Mouse (Mus musculus) left cerebral cortex, adult 6 months (tissue): ENCODE data around the gene Tekt2. TPM values are rescaled to one million over a fixed set of nuclear protein-coding genes. Genes with fewer than 3 reads are reported as not detected.

Source experiments
- long read RNA-seq, 2 experiments: library from polyadenylated mRNA; unstranded; transcript quantifications; one replicate each; pipeline ENCODE4 v2.0.0; 2019 to 2020
- polyA plus RNA-seq: library from polyadenylated mRNA; unstranded; fragments of <200 nt; fragmentation: Nextera tagmentation; gene quantifications from 2 replicates; pipeline ENCODE4 v1.2.3, GENCODE M21; 2021

Tekt2 gene
- 0.11 and 0.72 TPM in 2 replicates for polyA plus RNA-seq
- long read RNA-seq, experiment 1 = 0 reads
- long read RNA-seq, experiment 2 = 0 reads

GRCm38 (mm10) chr4:126325281-126325861 lies at the start of gene Tekt2:
Gene Tekt2, minus strand, starts transcription at chr4:126325688.

GRCm38 (mm10) chr4:126321111-126321853 lies 4.2 kb downstream of the Tekt2 start, which contains the start of gene Adprhl2:
Gene Adprhl2, minus strand, starts transcription at chr4:126321703.

GRCm38 (mm10) chr4:126286492-126286891 lies 39.0 kb downstream of the Tekt2 start, which contains the start of gene Col8a2:
Gene Col8a2, plus strand, starts transcription at chr4:126286793.

Other genes starting within 250 kb of the Tekt2 start
- 26.2 and 39.1 TPM in 2 replicates for gene Lsm10, start 229.1 kb downstream of the Tekt2 start, polyA plus RNA-seq
- gene Stk40, start 221.7 kb downstream of the Tekt2 start, polyA plus RNA-seq = 3.8 and 13.2 TPM in 2 replicates
- 6.0 and 6.6 TPM in 2 replicates for gene Eva1b, start 177.9 kb downstream of the Tekt2 start, polyA plus RNA-seq
- gene Sh3d21, start 162.2 kb downstream of the Tekt2 start, polyA plus RNA-seq = 0.35 and 0.39 TPM in 2 replicates
- gene Thrap3, start 122.9 kb downstream of the Tekt2 start, polyA plus RNA-seq = 41.6 and 45.4 TPM in 2 replicates
- 24.3 and 105 TPM in 2 replicates for gene Map7d1, start 69.3 kb downstream of the Tekt2 start, polyA plus RNA-seq
- gene Trappc3, start 63.4 kb downstream of the Tekt2 start, polyA plus RNA-seq = 73.5 and 74.6 TPM in 2 replicates
- 0.32 and 0.48 TPM in 2 replicates for gene Col8a2, start 38.9 kb downstream of the Tekt2 start, polyA plus RNA-seq
- gene Adprhl2, start 4.0 kb downstream of the Tekt2 start, polyA plus RNA-seq = 27.0 TPM in 2 replicates
- gene Ago3, start 103.9 kb upstream of the Tekt2 start, polyA plus RNA-seq = 6.3 and 6.5 TPM in 2 replicates
- 6.4 and 16.3 TPM in 2 replicates for gene Ago1, start 142.9 kb upstream of the Tekt2 start, polyA plus RNA-seq
- 0.51 and 1.2 TPM in 2 replicates for gene Ago4, start 207.8 kb upstream of the Tekt2 start, polyA plus RNA-seq
- 0.61 and 0.63 TPM in 2 replicates for gene Clspn, start 231.2 kb upstream of the Tekt2 start, polyA plus RNA-seq